Mouse (Mus musculus): ENCODE measurements around the gene Parn.

- no peak for TF ChIP-seq POLR2A (IDR thresholded peaks at IDR 0.05; ENCODE audit: low read depth, low read length)
- TF ChIP-seq CTCF (conservative IDR thresholded peaks at IDR 0.05; ENCODE audit: insufficient read depth, insufficient read length, low read depth, low read length) = no peak
Observed at GRCm38 (mm10) chr16:13538933-13539648, 128.9 kb downstream of the Parn start.
